Mouse (Mus musculus) embryonic facial prominence, embryonic 13.5 days (tissue): ENCODE measurements around the gene Ppfia3. TPM values are rescaled to one million over a fixed set of nuclear protein-coding genes. Genes with fewer than 3 reads are reported as not detected.
A peak's percentile ranks its signal among the peaks of the same experiment; 100 is the strongest.

Experiments
- ATAC-seq: fragments of 200-750 bp; cut with Nextera tagmentation; 2 replicates; pipeline ENCODE4 v1.8.0; 2017; ENCODE audit warnings: low read depth; ENCODE audit not compliant: insufficient number of reproducible peaks, insufficient read depth, low FRiP score, low TSS enrichment
- H3K27ac ChIP-seq: fragments of 300-500 bp; sonication (generic); 2 replicates; pipeline ENCODE4 v1.5.1; 2015; ENCODE audit warnings: moderate library complexity, mild to moderate bottlenecking, inconsistent platforms
- H3K27me3 ChIP-seq: fragments of 300-500 bp; sonication (generic); 2 replicates; pipeline ENCODE4 v1.6.1; 2015; ENCODE audit warnings: mild to moderate bottlenecking, inconsistent platforms
- H3K36me3 ChIP-seq: fragments of 300-500 bp; sonication (generic); 2 replicates; pipeline ENCODE4 v1.6.1; 2015; ENCODE audit warnings: mild to moderate bottlenecking, inconsistent platforms
- H3K4me1 ChIP-seq: fragments of 300-500 bp; sonication (generic); 2 replicates; pipeline ENCODE4 v1.6.1; 2015; ENCODE audit warnings: inconsistent platforms
- H3K4me2 ChIP-seq: fragments of 300-500 bp; sonication (generic); 2 replicates; pipeline ENCODE4 v1.6.1; 2015; ENCODE audit warnings: moderate library complexity, mild to moderate bottlenecking, inconsistent platforms
- H3K4me3 ChIP-seq: fragments of 300-500 bp; sonication (generic); 2 replicates; pipeline ENCODE4 v1.5.1; 2015; ENCODE audit warnings: mild to moderate bottlenecking, inconsistent platforms
- H3K9ac ChIP-seq: fragments of 300-500 bp; sonication (generic); 2 replicates; pipeline ENCODE4 v1.6.1; 2015; ENCODE audit warnings: mild to moderate bottlenecking, inconsistent platforms
- H3K9me3 ChIP-seq: fragments of 300-500 bp; sonication (generic); 2 replicates; pipeline ENCODE4 v1.6.1; 2016; ENCODE audit warnings: inconsistent platforms
- WGBS: fragments of 180-500 bp; shearing (Covaris S2); methylation state at CpG from one replicate; pipeline ENCODE4 v1.1.7; 2015; ENCODE audit warnings: mixed read lengths; 5-methylcytosine and 5-hydroxymethylcytosine counted together
- polyA plus RNA-seq: library from polyadenylated mRNA; unstranded; fragments of >200 nt; fragmentation: Nextera tagmentation; extraction: Ambion mirVana; gene quantifications from 2 replicates; pipeline ENCODE4 v1.2.1, GENCODE M21; 2015

Gene Ppfia3
- polyA plus RNA-seq, 1 experiment from 2014 or later: 8.2 TPM

- WGBS: 94% methylated on average over 8 of the region's 8 CpGs
- Histone ChIP-seq H3K9ac (no peak overlapping the region), H3K9me3 (no peaks in the 10 kb centered on the region), H3K27ac (no peak overlapping the region), H3K4me1 (peaks cover 12% of the 10 kb centered on the region), H3K27me3 (peaks cover 7% of the 10 kb centered on the region), H3K4me2 (no peak overlapping the region), H3K4me3 (no peak overlapping the region), H3K36me3 (peaks cover 72% of the 10 kb centered on the region)
- ATAC-seq: no peak
These were observed 7.8 kb upstream of the Ppfia3 start for GRCm38 (mm10) chr7:45374620-45375019.

DNA sequence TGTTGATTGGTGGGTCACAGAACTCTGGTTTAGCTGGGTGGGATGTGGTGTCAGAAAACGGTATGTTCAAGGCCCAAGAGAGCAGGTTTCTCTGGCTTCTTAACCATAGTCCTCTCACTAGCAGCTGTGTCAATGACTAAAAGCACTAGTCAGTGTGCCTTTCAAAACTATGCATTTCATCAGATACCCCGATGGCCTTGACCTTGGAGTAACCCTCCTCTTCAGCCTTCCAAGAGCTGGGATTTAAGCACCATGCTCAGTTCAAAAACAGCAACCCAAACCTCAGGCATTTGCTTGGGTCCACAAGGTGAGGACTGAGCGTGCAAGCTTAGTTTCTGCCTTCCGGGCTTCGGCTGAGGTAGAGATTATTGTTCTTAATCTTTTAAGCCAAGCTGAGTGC lies 5.6 kb upstream of the Ppfia3 start:
- Histone ChIP-seq H3K9ac (no peak overlapping the region), H3K9me3 (no peaks in the 10 kb centered on the region), H3K4me3 (no peak overlapping the region), H3K36me3 (peaks cover 50% of the 10 kb centered on the region), H3K27ac (no peak overlapping the region), H3K4me2 (no peak overlapping the region), H3K27me3 (peaks cover 23% of the 10 kb centered on the region), H3K4me1 (peaks cover 20% of the 10 kb centered on the region)
- 82% methylated on average over 5 of the region's 5 CpGs for WGBS
- no peak for ATAC-seq

DNA sequence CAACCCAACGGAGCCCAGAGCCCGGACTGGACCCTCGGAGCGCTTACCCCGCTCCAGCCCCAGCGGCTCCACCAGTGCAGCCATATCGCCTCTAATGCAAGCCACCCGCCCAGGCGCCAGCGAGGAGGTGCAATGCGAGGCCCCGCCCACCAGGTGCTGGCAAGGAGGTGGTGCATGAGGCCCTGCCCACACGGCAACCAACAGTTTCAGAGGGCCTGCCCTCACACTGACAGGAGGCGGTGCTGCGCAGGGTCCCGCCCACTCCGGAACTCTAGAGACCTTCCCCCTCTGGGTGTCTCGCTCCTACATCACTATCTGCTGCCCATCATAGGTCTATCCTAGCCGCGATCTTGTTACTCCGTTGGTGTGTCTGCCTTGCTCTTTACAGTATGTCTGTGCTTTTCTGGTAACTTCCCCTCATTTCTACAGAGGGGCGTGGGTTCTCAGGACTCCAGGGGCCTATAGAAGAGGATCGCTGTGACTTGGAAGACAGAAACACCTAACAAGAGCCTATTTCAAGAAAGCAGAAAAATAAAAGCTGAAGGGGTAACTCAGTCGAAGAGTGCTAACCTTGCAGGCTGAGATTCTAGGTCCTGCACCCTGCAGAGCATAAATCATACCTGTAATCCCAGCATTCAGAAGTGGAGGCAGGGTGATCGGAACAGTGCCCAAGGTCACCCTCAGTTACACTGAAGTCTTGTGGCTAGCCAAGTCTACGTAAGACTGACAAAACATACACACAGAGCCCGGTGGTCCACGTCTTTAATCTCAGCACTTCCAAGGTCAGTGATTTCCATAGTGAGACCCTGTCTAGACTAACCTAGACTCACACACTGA lies 3.9 kb upstream of the Ppfia3 start, which contains the start of gene Lin7b:
Gene Lin7b (minus strand): TSS at position 109 of the 837 bp plus-strand sequence.
- Histone ChIP-seq H3K27me3 (peaks cover 28% of the 10 kb centered on the region), H3K9me3 (no peaks in the 10 kb centered on the region), H3K9ac (peak within 1 kb of the TSS; percentile 69), H3K36me3 (peaks cover 33% of the 10 kb centered on the region), H3K4me2 (peak within 1 kb of the TSS; percentile 92), H3K4me1 (peaks cover 29% of the 10 kb centered on the region), H3K27ac (no peak within 1 kb of the TSS), H3K4me3 (peak within 1 kb of the TSS; percentile 51)
- peak; percentile 73 for ATAC-seq
- WGBS: 10% methylated on average over 28 of the region's 28 CpGs

- H3K9me3 ChIP-seq: no peaks in the 10 kb centered on the region
- peak; percentile 6 for ATAC-seq
These were observed 3.1 kb upstream of the Ppfia3 start for GRCm38 (mm10) chr7:45369836-45370474.

GRCm38 (mm10) chr7:45369022-45369745 lies 2.4 kb upstream of the Ppfia3 start:
- Histone ChIP-seq H3K9me3 (no peaks in the 10 kb centered on the region), H3K27me3 (peaks cover 43% of the 10 kb centered on the region), H3K4me3 (0 out of 2 replicates have a peak overlapping the region, but pooled peaks have one; percentile 51), H3K9ac (no peak overlapping the region), H3K4me2 (peak overlapping the region; percentile 92), H3K36me3 (peaks cover 21% of the 10 kb centered on the region), H3K27ac (no peak overlapping the region), H3K4me1 (peaks cover 32% of the 10 kb centered on the region)
- WGBS: 74% methylated on average over 16 of the region's 16 CpGs
- no peak for ATAC-seq

More at GRCm38 (mm10) chr7:45369836-45370474, 3.1 kb upstream of the Ppfia3 start:
- H3K4me3 ChIP-seq: peak overlapping the region; percentile 51
- peak overlapping the region; percentile 92 for H3K4me2 ChIP-seq
- peaks cover 36% of the 10 kb centered on the region for H3K27me3 ChIP-seq
- no peak overlapping the region for H3K27ac ChIP-seq
- 10% methylated on average over 52 of the region's 52 CpGs for WGBS
- H3K9ac ChIP-seq: peak overlapping the region; percentile 69
- H3K4me1 ChIP-seq: peaks cover 32% of the 10 kb centered on the region
- H3K36me3 ChIP-seq: peaks cover 27% of the 10 kb centered on the region

DNA sequence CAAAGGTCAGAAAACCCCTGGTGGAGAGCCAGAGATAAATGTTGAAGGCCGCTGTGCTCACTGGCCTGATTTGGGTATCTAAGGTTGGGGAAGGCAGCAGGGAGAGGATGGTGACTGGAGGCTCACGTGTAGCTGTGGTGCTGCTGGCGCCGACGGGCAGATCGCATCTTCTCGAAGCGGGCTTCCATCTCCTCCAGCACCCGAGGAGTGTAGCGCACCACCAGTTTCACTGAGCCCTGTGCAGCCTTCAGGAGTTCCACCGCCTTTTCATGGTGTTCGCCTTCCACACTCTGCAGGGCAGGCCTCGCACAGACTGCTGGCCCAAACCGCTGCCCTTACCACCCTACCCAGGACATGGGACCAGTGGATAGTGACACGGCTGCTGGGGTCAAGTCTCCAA lies 1.4 kb upstream of the Ppfia3 start:
- ATAC-seq: no peak
- Histone ChIP-seq H3K4me1 (peaks cover 32% of the 10 kb centered on the region), H3K27me3 (peaks cover 53% of the 10 kb centered on the region), H3K4me2 (peak overlapping the region; percentile 95), H3K27ac (no peak overlapping the region), H3K36me3 (peaks cover 12% of the 10 kb centered on the region), H3K9ac (no peak overlapping the region; the same call in 1 of the 2 replicates), H3K9me3 (no peaks in the 10 kb centered on the region), H3K4me3 (peak overlapping the region; percentile 70)
- WGBS: 83% methylated on average over 15 of the region's 15 CpGs

GRCm38 (mm10) chr7:45367020-45367880 lies 431 bp upstream of the Ppfia3 start:
- Histone ChIP-seq H3K4me2 (peak overlapping the region; percentile 95), H3K4me3 (peak overlapping the region; percentile 70), H3K27ac (peak overlapping the region; percentile 68), H3K4me1 (peaks cover 35% of the 10 kb centered on the region), H3K9ac (peak overlapping the region; percentile 80), H3K27me3 (peaks cover 63% of the 10 kb centered on the region), H3K36me3 (0 out of 2 replicates have a peak, but pooled peaks cover 2% of the 10 kb centered on the region), H3K9me3 (no peaks in the 10 kb centered on the region)
- ATAC-seq: peak; percentile 85
- WGBS: under 1% methylated on average over 68 of the region's 70 CpGs

DNA sequence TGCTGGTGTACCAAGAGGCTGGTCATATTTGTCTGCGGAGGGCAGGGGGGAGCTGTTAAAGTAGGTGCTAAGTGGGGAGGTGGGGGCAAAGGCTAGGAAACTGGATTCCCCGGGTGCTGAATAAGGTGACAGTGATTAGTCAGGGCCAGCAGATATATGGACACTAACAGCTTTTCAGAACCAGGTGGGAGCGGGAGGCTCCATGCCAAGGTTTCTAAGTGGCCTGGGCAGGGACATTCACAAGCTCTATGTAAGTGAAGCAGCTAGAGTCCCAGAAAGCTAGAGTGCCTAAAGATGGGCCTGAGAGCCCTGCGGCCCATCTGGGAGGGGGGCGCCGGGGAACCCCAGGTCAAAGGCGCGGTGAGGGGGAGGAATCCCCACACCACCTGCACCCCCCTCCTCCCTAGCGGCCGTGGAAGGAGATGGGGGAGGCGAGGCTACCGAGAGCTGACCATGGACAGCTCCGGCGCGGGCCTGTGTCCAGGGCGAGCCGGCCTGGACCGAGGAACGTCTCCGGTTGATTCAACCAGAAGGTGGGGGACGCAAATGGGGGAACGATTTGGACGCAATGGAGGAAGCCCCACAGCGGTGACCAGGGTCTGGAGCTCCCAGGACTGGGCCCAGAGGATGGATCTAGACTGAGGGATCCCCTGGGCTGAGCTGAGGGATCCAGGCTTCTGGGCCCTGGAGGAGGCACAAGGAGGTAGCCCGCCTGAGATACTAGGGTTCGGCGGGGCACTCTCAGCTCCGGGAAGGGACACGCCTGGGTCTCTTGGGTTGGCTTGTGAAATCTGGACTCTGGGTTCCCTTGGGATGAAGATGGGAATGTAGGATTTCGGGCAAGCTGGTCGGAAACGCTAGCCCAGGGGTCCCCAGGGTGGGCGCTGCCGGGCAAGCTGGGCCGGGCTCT lies 822 bp downstream of the Ppfia3 start:
- Histone ChIP-seq H3K36me3 (no peaks in the 10 kb centered on the region), H3K9ac (peak overlapping the region; percentile 80), H3K9me3 (no peaks in the 10 kb centered on the region), H3K27ac (no peak overlapping the region; the same call in 1 of the 2 replicates), H3K27me3 (peaks cover 75% of the 10 kb centered on the region), H3K4me2 (peak overlapping the region; percentile 95), H3K4me1 (peaks cover 41% of the 10 kb centered on the region), H3K4me3 (peak overlapping the region; percentile 70)
- WGBS: 4% methylated on average over 35 of the region's 35 CpGs
- ATAC-seq: no peak

DNA sequence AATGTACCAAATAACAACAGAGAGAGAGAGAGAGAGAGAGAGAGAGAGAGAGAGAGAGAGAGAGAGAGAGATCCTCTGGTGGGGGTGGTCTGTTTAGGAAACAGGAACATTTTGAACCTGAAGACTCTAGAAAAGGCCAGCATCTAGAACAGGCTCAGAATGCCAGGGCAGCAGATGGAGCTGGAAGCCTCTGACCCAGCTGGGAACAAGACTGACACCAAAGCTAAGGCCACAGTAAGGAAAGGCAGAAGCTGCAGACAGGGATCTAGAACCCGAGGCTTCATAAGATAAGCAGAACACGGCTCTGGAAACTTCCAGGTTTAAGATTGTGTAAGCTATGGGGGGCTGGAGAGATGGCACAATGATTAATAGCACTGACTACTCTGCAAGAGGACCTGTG lies 2.8 kb downstream of the Ppfia3 start:
- Histone ChIP-seq H3K9ac (no peak overlapping the region), H3K36me3 (no peaks in the 10 kb centered on the region), H3K9me3 (no peaks in the 10 kb centered on the region), H3K4me2 (no peak overlapping the region), H3K4me3 (no peak overlapping the region), H3K27ac (no peak overlapping the region), H3K4me1 (peaks cover 28% of the 10 kb centered on the region), H3K27me3 (peaks cover 78% of the 10 kb centered on the region)
- WGBS: 81% methylated on average over 2 of the region's 2 CpGs
- ATAC-seq: no peak

DNA sequence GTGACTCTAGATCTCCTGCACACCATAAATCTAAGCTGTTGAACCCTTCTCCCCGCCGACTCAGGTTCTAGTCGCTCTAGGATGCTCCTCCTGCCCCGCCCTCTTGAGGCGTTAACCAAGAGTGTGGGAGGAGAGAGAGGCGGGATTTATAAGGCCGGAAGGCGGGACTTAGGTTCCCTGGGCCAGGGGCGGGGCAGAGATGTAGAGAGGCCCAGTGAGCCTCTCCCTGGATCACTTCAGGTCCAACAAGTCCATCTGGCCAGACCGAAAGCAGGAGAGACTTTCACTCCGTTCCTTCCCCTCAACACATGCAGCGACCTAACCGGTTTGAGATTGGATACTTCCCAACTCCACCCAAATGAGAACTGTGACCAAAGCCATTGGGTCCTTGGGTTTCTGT lies 4.0 kb downstream of the Ppfia3 start:
- Histone ChIP-seq H3K9me3 (no peaks in the 10 kb centered on the region), H3K27ac (no peak overlapping the region), H3K4me2 (0 out of 2 replicates have a peak overlapping the region, but pooled peaks have one; percentile 0), H3K9ac (no peak overlapping the region), H3K36me3 (peaks cover 2% of the 10 kb centered on the region; the same call in 1 of the 2 replicates), H3K27me3 (peaks cover 69% of the 10 kb centered on the region), H3K4me3 (no peak overlapping the region), H3K4me1 (peaks cover 25% of the 10 kb centered on the region)
- ATAC-seq: no peak
- 5% methylated on average over 13 of the region's 13 CpGs for WGBS
